Mouse (Mus musculus) heart, adult 2 months (tissue): ENCODE results near the gene Cnksr3.

Experiments
- CTCF ChIP-seq: fragments of 200-600 bp; IDR thresholded peaks from 2 replicates; pipeline ENCODE4 v1.8.1; 2022; ENCODE audit warnings: antibody characterized with exemption, mild to moderate bottlenecking, moderate library complexity
- EP300 ChIP-seq: fragments of 200-500 bp; IDR thresholded peaks from 2 replicates; pipeline ENCODE4 v1.6.1; 2011; ENCODE audit warnings: low read depth, low read length, control low read depth; ENCODE audit not compliant: insufficient read depth
- POLR2A ChIP-seq: fragments of 200-500 bp; IDR thresholded peaks from 2 replicates; pipeline ENCODE4 v1.6.1; 2011; ENCODE audit warnings: mild to moderate bottlenecking, low read depth, low read length, control low read depth; ENCODE audit not compliant: insufficient read depth

- TF ChIP-seq POLR2A (no peak), CTCF (no peak), EP300 (peak; percentile 30; the same call in 1 of the 2 replicates)
Observed at GRCm38 (mm10) chr10:7187881-7188280, 24.2 kb downstream of the Cnksr3 start.
